Mouse (Mus musculus) heart, adult 8-10 months (tissue): ENCODE data around the gene Tgif2. TPM values are rescaled to one million over a fixed set of nuclear protein-coding genes. Genes with fewer than 3 reads are reported as not detected.
"Not testable (repeated sequence)": the region's sequence is repeated elsewhere in the genome, so short reads cannot be mapped to it uniquely, and the experiment has no call there.

ENCODE experiments used
- DNase-seq: peaks from one replicate; pipeline ENCODE4 v3.0.0; 2022; ENCODE audit warnings: low spot score
- total RNA-seq, 4 experiments: library from RNA; stranded (reverse); gene quantifications; 2 replicates each; pipeline ENCODE4 v1.2.4; 2022

The Tgif2 gene
- under 1 TPM; 0.47 to 0.55 (median 0.51) TPM for total RNA-seq

DNA sequence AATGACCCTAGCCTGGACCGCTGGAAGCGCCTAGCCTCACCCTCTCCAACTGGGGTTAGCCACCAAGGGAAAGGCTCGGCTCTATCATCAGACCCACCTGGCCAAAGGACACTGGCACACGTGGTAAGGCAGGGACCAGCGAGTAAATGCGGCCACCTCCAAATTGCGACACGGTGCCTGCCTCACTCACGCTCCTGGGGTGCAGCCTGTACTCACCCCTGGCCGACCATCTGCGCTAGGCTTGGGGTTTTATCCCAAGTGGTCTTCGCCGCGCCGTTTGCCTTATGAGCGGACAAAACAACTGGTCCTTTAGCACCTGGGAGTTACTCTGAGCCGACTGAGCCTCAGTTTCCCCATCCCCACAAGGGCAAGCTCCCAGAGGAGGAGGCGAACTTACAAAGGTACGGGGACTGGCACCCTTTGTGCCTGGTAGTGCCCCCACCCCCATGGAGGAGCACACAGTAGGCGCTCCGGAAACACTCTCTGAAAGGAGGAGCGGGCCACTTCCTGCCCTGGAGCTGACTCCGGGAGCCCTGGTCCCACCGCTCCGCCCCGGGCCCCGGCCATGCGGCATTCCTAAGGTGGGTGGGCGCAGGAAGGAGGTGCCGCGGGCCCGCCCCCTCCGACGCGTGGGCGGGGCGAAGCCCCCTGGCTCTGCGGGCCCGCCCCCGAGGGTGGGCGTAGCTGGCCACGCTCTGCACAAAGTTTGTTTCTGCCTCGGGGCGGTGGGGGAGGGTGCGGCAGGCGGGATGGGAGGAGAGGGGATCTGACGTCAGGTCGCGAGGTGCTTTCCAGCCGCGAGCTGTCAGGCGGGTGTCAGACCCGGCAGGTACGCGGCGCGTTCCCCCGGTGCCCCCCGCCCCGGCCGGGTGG is at the start of gene Tgif2:
Gene Tgif2 (plus strand): TSS at position 689 of the 873 bp plus-strand sequence.
- DNase-seq = no peak

DNA sequence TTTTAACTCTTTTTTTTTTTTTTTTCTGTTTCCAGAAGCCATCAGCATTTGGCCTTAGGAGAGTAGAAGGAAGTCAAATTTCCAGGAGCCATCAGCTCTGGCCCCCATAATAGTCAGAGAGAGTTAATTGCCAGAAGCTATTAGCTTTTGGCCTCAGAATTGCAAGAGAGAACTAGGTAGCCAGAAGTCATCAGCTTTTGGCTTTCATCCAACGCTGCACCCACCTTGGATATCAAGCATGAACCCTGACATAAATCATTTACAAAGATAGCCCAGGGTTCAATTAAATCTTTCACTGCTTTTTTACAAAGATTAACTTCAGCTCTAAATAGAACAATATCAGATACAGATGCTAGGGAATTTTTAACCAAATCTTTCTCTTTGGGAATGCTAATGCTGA is 41.3 kb upstream of the Tgif2 start:
- no peak for DNase-seq

DNA sequence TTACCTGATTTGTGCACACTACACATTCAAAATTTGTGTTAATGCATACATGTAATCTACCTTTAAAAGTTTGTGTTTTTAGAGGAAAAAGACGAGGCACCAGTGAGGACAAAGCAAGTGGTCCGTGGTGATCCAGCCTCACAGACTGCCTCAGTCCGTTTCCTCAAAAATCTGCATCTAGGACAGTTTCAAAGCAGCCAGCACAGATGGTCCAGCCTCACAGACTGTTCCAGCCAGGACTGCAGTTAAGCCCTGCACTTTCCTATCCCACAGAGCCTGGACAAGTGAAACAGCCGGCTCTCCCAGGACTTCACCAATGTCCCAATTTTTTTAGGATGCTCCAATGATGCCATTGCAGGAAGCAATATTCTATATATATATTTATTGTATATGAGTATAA is 38.8 kb upstream of the Tgif2 start:
- no peak for DNase-seq

DNA sequence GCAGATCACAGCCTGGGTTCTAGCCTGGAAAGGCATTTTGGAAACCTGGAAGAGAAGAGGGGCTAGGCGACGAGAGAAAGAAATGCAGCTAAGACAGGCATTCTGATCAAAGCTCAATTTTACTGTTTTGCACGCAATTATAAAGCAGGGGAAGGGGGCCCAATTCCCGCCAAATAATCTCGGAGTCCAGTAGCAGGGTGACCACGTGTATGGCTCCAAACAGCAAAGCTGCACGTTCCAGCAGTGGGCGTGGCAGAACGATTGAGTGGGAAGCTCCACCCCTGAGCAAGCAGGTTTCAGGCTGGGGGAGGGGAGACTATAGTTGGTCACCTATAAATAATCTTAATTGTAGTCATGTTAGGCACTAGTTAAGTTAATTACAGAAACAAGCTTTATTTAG is 37.7 kb upstream of the Tgif2 start:
- DNase-seq = not testable (repeated sequence)

DNA sequence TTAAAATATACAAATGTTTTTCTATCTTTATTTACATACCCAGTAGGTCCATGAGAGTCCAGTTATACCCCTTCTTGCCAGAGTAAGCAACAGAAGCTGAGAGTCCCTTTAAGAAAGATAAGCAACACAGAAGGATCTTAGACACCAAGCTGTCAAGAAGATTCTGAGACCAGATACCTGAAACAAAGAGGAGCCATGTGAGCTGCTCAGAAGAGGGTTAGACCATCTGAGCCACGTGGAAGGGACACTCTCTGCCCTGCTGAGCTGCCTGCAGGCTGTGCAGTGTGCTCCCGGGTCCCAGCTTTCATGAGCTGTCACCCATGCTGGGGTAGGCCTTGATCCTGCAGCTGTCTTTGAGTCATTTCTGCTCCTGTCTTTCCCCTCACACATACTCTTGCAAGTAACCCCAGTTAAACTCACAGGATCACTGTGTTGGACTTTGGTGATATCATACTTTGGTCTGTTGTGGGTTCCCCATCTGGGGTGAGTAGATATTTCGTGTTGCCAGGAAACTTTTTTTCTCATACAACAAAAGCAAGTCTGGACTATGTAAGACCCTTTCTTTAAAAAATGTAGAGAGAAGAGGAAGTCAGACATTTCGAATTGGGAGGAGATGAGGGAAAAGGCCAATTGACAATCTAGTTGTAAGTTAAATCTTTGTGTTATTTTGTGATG is 36.0 kb upstream of the Tgif2 start:
- no peak for DNase-seq

DNA sequence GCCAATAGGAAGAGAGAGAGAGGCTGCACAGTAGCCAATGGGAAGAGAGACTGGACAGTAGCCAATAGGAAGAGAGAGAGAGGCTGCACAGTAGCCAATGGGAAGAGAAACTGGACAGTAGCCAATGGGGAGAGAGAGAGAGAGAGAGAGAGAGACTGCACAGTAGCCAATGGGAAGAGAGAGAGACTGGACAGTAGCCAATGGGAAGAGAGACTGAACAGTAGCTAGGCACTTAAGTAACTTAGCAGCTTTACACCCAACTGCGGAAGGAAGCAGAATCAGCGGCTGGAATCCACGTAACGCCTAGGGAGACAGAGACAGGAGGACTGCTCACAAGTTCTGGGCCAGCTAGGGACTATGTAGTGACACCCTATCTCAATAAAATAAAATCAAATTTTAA is 35.2 kb upstream of the Tgif2 start:
- DNase-seq = no peak

DNA sequence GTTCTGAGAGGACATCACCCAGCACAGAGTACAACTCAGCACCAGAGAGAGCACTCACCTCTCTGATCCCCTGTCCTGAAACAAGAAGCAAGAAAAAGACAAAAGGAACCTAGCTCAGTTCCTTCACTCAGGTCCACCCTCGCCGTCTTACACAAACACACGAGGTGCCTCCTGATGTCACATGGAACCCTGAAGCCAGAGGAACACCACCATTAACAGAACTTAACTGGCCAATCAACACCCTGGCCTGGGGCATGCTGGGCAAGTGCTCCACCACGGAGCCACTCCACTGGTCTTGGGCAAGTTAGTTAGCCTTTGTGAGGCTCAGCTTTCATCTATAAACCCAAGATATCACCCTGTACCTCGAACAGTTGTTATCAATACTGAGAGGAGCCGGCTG is 32.9 kb upstream of the Tgif2 start:
- no peak for DNase-seq

DNA sequence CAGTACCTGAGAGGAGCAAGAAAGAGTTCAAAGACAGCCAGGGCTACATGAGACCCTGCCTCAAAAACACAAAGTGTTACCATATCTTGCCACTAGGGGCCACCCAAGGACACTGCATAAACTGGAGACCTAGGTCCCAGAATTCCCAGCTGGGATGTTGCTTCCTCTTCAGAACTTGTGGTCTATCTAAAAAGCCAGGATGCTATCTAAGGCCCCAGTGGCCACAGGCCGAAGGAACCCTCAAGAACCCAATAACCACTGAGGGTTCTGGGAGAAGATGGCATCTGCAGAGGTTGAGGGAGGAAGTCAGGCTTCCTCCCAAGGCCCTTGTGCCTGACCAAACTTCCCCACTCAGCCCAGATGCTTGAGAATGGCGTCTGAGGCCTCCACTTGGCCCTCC is 30.2 kb upstream of the Tgif2 start:
- DNase-seq = peak; percentile 71

DNA sequence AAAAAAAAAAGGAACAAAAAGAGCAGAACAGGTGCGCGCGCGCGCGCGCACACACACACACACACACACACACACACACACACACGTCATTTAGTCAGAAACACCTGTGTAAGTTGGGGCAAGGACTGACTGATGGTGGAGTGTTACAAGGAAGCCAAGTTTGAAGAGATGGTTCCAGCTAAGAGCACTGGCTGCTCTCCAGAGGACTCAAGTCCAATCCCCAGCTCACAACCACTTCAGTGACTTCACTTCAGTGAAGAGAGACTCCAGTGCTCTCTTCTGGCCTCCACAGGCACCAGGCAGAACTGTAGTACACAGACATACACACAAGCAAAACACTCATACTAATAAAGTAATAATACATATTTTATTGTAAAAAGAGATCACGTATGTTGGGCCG is 29.1 kb upstream of the Tgif2 start:
- no peak for DNase-seq

DNA sequence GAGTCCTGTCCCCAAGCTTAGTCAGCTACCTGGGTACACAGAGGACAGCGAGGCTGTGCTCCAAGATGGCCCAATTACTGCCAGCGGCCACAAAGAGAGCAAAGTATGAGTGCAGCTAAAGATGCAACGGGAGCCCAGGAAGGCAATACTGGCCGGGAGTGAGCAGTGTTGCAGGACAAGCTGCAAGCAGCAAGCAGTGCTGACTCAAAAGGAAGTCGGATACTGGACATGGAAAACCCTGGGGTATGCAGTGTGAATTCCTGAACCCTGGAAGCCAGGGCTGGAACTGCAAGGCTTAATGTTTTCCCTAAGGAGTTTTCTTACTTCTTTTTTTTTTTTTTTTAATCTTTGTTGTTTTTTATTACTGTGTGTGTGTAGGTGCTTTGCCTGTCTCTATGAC is 28.3 kb upstream of the Tgif2 start:
- no peak for DNase-seq

DNA sequence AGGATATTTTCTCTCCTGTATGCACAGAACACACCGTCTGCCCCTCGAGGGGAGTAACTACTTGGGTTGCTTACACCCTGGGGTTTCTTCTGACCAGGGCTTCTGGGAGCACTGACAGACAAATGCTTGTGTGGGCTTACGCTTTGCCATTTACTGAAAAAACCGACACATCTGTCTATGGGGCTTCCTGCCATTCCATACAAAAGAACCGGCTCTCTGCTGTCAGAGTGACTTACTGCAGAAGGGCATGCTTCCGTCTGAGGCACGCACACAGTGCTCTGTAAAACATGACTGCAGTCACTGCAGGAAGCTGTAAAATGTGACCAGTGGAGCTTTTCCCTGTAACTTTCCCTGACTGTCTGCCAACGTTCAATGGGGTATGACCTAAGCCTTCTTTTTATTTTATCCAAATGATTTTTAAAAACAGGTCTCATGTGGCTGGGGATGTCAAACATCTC is 25.4 kb upstream of the Tgif2 start:
- no peak for DNase-seq

DNA sequence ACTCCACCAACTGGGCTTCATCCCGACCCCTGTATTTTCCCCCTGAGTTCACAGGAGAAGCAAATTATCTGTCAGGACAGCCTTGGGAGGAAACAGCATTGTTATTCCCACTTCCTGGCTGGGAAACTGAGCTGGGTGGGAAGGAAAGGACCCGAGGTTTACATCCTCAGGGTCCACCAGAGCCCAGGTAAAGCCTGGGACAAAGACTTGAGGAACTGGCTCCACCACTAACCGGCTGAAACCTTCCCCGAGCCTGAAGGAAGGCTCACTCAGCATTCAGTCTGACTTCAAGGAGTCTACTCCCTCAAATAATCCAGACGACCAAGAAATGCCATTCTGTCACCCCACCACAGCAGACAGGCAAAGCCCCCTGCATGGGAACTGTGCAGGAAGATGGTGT is 24.9 kb upstream of the Tgif2 start:
- no peak for DNase-seq

DNA sequence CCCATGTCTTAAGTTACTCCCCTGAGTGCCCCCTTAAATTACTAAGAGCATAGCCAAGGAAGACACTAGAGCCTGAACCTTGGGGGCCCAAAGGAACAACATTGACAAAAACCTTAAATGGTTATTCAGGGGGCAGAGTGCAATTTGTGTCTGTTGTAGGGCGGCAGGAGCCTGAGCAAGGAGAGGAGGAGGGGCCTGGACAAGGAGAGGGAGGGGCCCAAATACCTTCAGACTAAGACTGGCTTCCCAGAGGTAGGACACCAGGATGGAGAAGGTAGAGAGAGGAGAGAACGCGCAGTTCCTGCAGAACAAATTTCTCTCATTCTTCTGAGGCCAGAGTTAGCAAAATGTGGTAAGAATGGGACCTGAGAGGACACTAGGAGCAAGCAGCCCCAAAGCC is 24.4 kb upstream of the Tgif2 start:
- no peak for DNase-seq

DNA sequence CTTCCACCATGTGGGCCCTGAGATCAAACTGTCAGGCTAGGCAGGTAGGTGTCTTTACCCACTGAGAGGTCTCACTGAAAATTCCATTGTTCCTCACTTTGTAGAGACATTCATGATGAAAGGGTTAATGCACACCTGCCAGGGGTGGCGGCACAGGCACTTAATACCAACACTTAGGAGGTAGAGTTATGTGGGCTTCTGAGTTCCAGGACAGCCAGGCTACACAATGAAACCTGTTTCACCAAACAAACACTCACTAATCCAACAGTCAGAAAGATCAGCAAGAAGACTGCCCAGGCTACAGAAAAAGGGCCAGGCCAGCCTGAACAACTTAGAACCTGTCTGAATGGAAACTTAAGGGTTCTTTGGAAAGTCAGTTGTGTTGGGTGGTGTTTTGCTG is 23.7 kb upstream of the Tgif2 start:
- no peak for DNase-seq

DNA sequence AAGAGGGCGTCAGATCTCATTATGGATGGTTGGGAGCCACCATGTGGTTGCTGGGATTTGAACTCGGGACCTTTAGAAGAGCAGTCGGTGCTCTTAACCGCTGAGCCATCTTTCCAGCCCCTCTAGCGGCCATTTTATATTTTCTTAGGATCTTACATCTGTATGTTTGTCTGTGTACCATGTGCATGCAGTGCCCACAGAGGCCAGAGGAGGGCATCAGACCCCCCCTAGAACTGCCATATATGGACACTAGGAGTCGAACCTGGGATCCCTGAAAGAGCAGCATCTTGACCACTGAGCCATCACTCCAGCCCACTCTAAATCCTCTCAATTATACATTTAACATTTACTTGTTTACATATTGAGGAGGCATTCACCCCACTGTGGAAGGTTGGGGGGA is 14.7 kb upstream of the Tgif2 start:
- not testable (repeated sequence) for DNase-seq

DNA sequence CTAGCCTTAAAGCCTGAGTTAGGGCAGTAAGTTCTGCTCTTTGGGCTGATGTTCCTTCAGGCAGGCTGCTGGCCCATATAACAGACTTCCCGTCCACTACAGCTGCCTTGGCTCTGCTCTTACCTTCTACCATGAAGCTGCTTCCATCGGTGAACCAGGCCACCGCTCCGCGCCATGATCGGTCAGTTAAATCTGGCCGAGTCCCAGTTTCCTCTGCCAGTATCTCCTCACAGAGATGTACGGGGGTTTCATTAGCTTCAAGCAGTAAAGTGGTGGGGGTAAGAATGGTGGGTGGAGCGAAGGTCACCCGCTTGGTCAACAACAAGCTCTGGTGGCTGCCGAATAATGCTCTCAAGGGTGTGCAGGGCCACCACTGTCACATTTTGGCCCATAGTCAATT is 5.5 kb upstream of the Tgif2 start:
- DNase-seq = no peak

DNA sequence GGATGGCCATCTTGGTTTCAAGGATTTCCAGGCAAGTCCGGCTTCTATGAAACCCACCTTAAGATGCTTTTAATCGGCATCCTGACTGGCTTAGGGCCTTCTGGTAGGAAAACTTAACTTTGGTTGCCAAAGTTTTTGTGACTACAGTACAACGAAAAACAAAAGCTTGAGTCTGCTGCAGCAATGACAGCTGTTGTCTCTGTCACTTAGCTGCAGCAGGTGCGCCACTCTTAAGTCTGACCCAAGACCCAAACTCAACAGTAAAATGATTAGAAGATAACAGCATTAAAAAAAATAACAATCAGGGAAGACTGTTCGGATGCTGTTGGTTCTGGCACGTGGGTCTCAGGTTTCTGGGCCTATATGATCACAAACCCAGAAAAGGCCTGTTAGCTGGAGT is 968 bp upstream of the Tgif2 start:
- no peak for DNase-seq

DNA sequence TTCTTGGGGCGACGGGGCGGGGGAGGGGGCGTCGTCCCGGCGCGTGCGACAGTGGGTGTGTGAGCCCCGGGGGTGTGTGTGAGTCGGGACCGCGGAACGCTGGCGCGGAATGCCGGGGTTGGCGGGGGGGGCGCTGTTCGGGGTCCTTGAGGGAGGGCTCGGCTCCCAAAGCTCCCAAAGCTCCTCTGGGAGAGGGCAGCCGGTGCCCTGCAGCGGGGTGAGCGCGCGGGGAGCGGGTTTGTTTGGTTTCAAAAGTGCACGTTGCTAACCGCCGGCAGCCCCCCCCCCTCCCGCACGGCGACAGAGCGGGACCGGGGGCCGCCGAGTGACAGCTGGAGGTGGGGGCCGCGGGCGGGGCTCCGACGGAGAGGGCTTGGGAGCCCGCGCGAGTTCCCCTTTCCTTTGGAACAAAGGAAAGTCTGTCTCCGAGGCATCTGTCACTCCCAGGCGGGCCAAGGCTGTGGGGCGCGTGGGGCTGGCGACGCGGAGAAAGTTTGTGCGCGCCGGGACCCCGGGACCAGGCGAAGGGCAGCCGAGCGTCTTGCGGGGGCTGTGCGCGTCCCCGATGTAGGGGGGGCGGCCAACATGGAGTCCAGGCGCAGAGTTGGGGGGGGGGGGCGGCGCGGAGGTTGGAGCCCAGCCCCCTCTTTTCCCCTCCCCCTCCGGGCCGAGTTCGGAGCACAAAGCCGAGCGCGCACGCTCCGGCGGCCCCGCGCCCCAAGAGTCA is 657 bp downstream of the Tgif2 start:
- DNase-seq = no peak

DNA sequence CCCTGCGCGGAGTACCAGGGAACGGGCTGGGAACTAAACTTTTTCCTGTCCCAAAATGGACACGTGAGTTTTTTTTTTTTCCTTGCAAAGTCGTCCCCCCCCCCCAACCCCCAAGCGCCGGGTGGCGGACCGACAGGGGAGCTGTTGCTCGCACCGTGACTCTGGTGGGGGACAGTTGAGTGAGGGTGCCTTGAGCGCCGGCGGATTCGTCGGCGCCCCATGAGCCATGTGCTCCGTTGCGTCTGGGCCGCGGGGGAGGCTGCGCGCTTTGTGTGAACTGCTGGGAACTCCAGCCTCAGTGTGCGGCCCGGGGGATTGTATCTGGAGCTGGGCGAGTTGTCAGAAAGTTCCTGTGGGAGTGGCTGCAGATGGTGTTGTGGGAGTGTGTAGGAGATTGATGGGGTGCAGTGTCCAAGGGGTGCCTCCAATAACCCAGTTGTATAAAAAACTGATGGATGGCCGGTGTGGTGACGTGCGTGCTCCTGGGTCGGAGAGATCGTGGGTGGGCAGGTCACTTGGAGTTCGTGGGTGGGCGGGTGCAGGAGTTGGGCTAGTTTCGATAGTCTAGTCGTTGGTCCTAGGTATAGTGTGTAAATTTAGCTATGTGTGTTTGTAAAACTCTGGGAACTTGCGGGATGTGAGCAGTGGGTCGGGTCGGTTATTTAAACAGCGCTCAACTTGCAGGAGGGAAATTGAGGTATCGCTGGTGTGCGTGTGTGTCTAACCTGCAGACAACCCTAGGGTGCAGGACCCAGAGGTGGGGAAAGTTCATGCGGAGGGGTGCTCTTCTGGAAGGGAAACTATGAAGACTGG is 1.4 kb downstream of the Tgif2 start:
- no peak for DNase-seq

DNA sequence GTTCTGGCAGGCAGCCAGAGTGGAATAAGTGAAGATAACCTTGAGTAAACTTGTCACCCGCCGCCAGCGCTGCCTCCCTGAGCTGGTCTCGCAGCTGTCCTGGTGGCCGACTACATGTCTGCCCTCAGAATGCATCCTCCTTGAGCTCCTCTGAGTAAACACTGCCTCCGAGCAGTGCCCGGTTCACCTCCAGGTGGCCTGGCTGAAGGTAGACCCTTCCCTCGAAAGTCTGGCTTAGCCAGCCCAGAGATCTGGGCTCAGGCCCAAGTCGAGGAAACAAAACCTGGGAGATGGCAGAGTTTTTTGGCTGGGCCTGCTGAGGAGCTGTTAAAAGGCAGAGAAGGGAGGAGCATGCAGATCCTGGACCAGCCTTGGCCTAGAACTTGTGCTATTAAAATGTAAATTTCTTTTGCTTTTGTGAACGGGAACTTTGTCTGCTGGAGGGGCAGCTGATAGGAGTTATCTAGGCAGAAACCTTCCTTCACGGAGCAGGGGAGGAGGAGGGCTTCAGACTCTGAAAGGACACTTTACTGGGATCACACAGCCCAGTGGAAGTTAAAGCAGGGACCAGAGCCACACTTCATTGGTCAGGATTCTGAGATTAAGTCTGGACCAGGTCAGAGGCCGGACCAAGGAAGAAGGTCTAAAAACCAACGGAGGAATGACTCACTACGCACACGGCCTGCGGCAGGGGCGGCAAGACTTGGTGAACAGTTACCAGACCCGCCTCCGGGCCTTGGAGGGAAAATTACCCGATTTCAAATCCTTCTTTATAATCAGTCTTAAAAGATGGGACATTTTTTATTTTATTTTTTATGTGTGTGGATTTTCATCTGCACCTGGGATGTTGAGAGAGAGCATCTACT is 2.3 kb downstream of the Tgif2 start:
- no peak for DNase-seq

DNA sequence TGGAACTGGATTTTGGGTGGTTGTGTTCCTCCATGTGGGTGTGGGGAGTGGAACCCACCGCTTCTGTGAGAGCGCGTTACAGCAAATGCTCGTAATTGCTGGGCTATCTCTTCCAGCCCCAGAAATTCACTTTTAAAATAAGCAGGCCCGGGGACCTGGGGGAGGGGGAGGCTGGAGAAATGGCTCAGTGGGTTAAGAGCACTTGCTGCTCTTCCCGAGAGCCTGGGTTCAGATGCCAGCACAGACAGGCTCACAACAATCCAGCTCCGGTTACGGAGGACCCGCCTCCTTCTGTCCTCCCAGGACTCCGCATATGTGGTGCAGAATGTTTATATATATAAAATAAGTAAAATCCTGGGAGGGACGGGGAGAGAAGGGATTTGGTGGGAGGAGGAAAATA is 2.9 kb downstream of the Tgif2 start:
- no peak for DNase-seq
